Mouse (Mus musculus) ES-E14 (cell line): ENCODE data around the gene Acaa1a.

Experiments
- CHD2 ChIP-seq: IDR thresholded peaks from 2 replicates; pipeline ENCODE4 v1.6.1; 2014; ENCODE audit warnings: mild to moderate bottlenecking, low read depth, low read length, inconsistent platforms
- HCFC1 ChIP-seq: IDR thresholded peaks from 2 replicates; pipeline ENCODE4 v1.6.1; 2012; ENCODE audit warnings: low read length, inconsistent platforms, borderline replicate concordance; ENCODE audit not compliant: insufficient read depth
- MAFK ChIP-seq: IDR thresholded peaks from 2 replicates; pipeline ENCODE4 v1.6.1; 2014; ENCODE audit warnings: mild to moderate bottlenecking, low read depth, low read length, inconsistent platforms; ENCODE audit not compliant: insufficient read depth
- ZC3H11A ChIP-seq: IDR thresholded peaks from 2 replicates; pipeline ENCODE4 v1.6.1; 2012; ENCODE audit warnings: low read depth, mild to moderate bottlenecking, inconsistent platforms, low read length, borderline replicate concordance
- ZNF384 ChIP-seq: IDR thresholded peaks from 2 replicates; pipeline ENCODE4 v1.6.1; 2012; ENCODE audit warnings: low read depth, low read length, inconsistent platforms

DNA sequence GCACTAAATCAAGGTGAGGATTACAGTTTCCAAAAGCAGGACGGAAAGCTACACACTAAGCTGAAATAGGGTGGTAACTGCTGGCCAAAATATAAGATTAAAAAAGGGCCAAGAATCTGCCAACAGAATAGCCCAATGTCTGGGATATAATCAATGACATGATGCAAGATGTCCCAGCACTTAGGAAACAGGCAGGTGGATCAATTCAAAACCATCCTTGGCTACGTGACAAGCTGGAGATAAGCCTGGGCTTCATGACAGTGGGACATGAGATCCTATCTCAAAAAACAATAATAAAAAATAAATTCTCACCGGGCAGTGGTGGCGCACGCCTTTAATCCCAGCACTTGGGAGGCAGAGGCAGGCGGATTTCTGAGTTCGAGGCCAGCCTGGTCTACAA is 33.6 kb upstream of the Acaa1a start:
- no peak for TF ChIP-seq ZC3H11A
- no peak for TF ChIP-seq HCFC1
- TF ChIP-seq ZNF384: no peak
- TF ChIP-seq MAFK: no peak
- TF ChIP-seq CHD2: no peak
